Mouse (Mus musculus) neural tube, embryonic 13.5 days (tissue): Measurements from ENCODE around the gene Ltbp2. TPM values are rescaled to one million over a fixed set of nuclear protein-coding genes. Genes with fewer than 3 reads are reported as not detected.

Experiments
- ATAC-seq: fragments of 200-750 bp; cut with Nextera tagmentation; 2 replicates; pipeline ENCODE4 v1.8.0; 2017; ENCODE audit warnings: low read depth, mild to moderate bottlenecking, moderate TSS enrichment, moderate library complexity
- H3K27ac ChIP-seq: fragments of 300-500 bp; sonication (generic); replicated peaks from 2 replicates; pipeline ENCODE4 v1.5.1; 2015; ENCODE audit warnings: moderate library complexity, mild to moderate bottlenecking, inconsistent platforms
- H3K27me3 ChIP-seq: fragments of 300-500 bp; sonication (generic); 2 replicates; pipeline ENCODE4 v1.6.1; 2015; ENCODE audit warnings: mild to moderate bottlenecking, inconsistent platforms
- H3K36me3 ChIP-seq: fragments of 300-500 bp; sonication (generic); 2 replicates; pipeline ENCODE4 v1.6.1; 2015; ENCODE audit warnings: mild to moderate bottlenecking, inconsistent platforms
- H3K4me1 ChIP-seq: fragments of 300-500 bp; sonication (generic); replicated peaks from 2 replicates; pipeline ENCODE4 v1.6.1; 2015; ENCODE audit warnings: inconsistent platforms
- H3K4me2 ChIP-seq: fragments of 300-500 bp; sonication (generic); 2 replicates; pipeline ENCODE4 v1.6.1; 2015; ENCODE audit warnings: inconsistent platforms, mild to moderate bottlenecking, moderate library complexity
- H3K4me3 ChIP-seq: fragments of 300-500 bp; sonication (generic); 2 replicates; pipeline ENCODE4 v1.5.1; 2015; ENCODE audit warnings: mild to moderate bottlenecking, inconsistent platforms
- H3K9ac ChIP-seq: fragments of 300-500 bp; sonication (generic); 2 replicates; pipeline ENCODE4 v1.6.1; 2015; ENCODE audit warnings: moderate library complexity, mild to moderate bottlenecking, inconsistent platforms
- H3K9me3 ChIP-seq: fragments of 300-500 bp; sonication (generic); 2 replicates; pipeline ENCODE4 v1.6.1; 2016; ENCODE audit warnings: inconsistent platforms
- WGBS: fragments of 180-500 bp; shearing (Covaris S2); methylation state at CpG from one replicate; pipeline ENCODE4 v1.1.7; 2015; 5-methylcytosine and 5-hydroxymethylcytosine counted together
- polyA plus RNA-seq: library from polyadenylated mRNA; unstranded; fragments of >200 nt; fragmentation: Nextera tagmentation; extraction: Ambion mirVana; gene quantifications from 2 replicates; pipeline ENCODE4 v1.2.1, GENCODE M21; 2015

Ltbp2 gene
- polyA plus RNA-seq, 1 experiment from 2014 or later: 0.08 TPM

DNA sequence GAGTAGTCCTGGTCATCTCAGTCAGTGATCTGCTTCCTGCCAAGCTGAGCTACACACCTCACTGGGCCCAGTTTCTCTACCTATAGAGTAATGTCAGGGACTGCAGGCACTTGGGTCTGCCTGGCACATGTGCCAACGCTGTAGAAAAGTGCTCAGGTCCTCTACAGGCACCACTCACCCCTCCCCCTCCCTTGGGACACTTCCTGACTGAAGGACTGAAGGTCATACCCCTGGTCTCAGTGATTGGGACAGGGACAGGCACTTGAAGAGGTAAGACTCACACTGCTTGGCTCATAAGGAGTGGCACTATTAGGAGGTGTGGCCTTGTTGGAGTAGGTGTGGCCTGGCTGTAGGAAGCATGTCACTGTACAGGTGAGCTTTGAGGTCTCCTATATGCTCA is 65.5 kb downstream of the Ltbp2 start:
- Histone ChIP-seq H3K9ac (no peak overlapping the region), H3K27ac (no peak overlapping the region), H3K9me3 (no peaks in the 10 kb centered on the region), H3K27me3 (no peaks in the 10 kb centered on the region), H3K4me1 (no peaks in the 10 kb centered on the region; the same call in 1 of the 2 replicates), H3K36me3 (no peaks in the 10 kb centered on the region), H3K4me3 (no peak overlapping the region), H3K4me2 (no peak overlapping the region)
- ATAC-seq: no peak
- 55% methylated on average over 1 of the region's 1 CpGs for WGBS

GRCm38 (mm10) chr12:84809033-84809432 is 67.3 kb downstream of the Ltbp2 start:
- no peak overlapping the region for H3K27ac ChIP-seq
- ATAC-seq: no peak
- H3K4me3 ChIP-seq: no peak overlapping the region
- no peaks in the 10 kb centered on the region for H3K36me3 ChIP-seq
- 81% methylated on average over 6 of the region's 6 CpGs for WGBS
- no peak overlapping the region for H3K4me2 ChIP-seq
- no peak overlapping the region for H3K9ac ChIP-seq
- no peaks in the 10 kb centered on the region; the same call in 1 of the 2 replicates for H3K4me1 ChIP-seq
- no peaks in the 10 kb centered on the region for H3K9me3 ChIP-seq
- H3K27me3 ChIP-seq: no peaks in the 10 kb centered on the region

DNA sequence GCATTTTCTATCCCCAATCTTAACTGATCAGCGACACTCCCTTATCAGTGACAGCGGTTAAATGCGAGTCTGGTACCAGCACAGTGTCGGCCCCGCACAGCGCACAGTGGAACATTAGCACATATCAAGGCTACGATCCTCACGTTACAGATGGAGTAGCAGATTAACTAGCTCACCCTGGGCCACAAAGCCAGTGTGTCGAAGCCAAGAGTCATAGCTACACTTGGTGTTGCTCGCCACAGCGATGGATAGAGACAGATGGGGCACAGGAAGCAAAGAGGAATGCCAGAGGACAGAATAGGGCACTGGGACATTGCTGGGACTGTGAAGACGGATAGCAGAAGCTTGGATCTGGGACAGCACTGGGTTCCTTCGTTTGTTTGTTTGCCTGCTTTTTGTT is 69.0 kb downstream of the Ltbp2 start:
- Histone ChIP-seq H3K4me1 (no peaks in the 10 kb centered on the region; the same call in 1 of the 2 replicates), H3K9ac (no peak overlapping the region), H3K36me3 (no peaks in the 10 kb centered on the region), H3K27ac (no peak overlapping the region), H3K4me2 (no peak overlapping the region), H3K9me3 (no peaks in the 10 kb centered on the region), H3K4me3 (no peak overlapping the region), H3K27me3 (no peaks in the 10 kb centered on the region)
- 84% methylated on average over 13 of the region's 13 CpGs for WGBS
- ATAC-seq: no peak

GRCm38 (mm10) chr12:84806726-84807125 is 69.6 kb downstream of the Ltbp2 start:
- 57% methylated on average over 5 of the region's 5 CpGs for WGBS
- Histone ChIP-seq H3K9ac (no peak overlapping the region), H3K9me3 (no peaks in the 10 kb centered on the region), H3K36me3 (no peaks in the 10 kb centered on the region), H3K4me2 (no peak overlapping the region), H3K27ac (no peak overlapping the region), H3K4me3 (no peak overlapping the region), H3K4me1 (no peaks in the 10 kb centered on the region; the same call in 1 of the 2 replicates), H3K27me3 (no peaks in the 10 kb centered on the region)
- ATAC-seq: no peak

GRCm38 (mm10) chr12:84806010-84806409 is 70.3 kb downstream of the Ltbp2 start:
- Histone ChIP-seq H3K27me3 (no peaks in the 10 kb centered on the region), H3K27ac (no peak overlapping the region), H3K9ac (no peak overlapping the region), H3K4me1 (no peaks in the 10 kb centered on the region; the same call in 1 of the 2 replicates), H3K4me2 (no peak overlapping the region), H3K4me3 (no peak overlapping the region), H3K36me3 (no peaks in the 10 kb centered on the region), H3K9me3 (no peaks in the 10 kb centered on the region)
- WGBS: 70% methylated on average over 1 of the region's 1 CpGs
- ATAC-seq: no peak

GRCm38 (mm10) chr12:84805228-84805842 is 71.0 kb downstream of the Ltbp2 start:
- Histone ChIP-seq H3K9ac (no peak overlapping the region), H3K27me3 (no peaks in the 10 kb centered on the region), H3K9me3 (no peaks in the 10 kb centered on the region), H3K4me1 (no peaks in the 10 kb centered on the region; the same call in 1 of the 2 replicates), H3K36me3 (no peaks in the 10 kb centered on the region), H3K4me3 (no peak overlapping the region), H3K4me2 (no peak overlapping the region), H3K27ac (no peak overlapping the region)
- WGBS: 80% methylated on average over 9 of the region's 9 CpGs
- ATAC-seq: no peak

GRCm38 (mm10) chr12:84802625-84803024 is 73.7 kb downstream of the Ltbp2 start:
- WGBS: 93% methylated on average over 3 of the region's 3 CpGs
- Histone ChIP-seq H3K4me2 (no peak overlapping the region), H3K4me1 (no peaks in the 10 kb centered on the region; the same call in 1 of the 2 replicates), H3K36me3 (no peaks in the 10 kb centered on the region), H3K9ac (no peak overlapping the region), H3K27me3 (no peaks in the 10 kb centered on the region), H3K4me3 (no peak overlapping the region), H3K9me3 (no peaks in the 10 kb centered on the region), H3K27ac (no peak overlapping the region)
- no peak for ATAC-seq

DNA sequence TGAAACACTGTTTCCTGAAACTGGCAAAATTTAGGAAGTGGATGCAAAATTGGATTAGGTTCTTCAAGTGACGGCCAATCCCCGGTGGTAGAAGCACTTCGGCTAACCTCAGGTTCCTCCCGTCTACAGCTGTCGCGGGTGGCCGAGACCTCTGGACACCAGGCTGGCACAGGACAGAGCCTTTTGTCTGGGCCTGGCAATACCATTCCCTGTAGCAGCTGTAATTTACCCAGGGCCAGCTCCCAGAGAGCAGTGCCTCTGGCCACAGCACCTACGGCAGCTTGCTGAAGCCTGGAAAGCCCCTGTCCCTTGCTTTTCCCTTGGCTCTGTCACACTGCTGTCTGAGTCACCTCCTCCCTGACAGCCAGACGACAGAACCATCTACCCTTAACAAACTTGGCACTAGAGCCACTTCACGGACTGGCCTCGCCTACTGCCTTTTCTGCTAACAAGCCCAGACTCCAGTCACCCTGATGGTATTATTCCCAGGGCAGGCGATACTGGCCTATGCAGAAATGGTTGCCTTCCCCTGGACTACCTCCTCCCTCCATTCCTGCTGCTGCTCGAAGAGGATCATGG is 74.7 kb downstream of the Ltbp2 start:
- H3K27me3 ChIP-seq: no peaks in the 10 kb centered on the region
- 84% methylated on average over 13 of the region's 13 CpGs for WGBS
- no peaks in the 10 kb centered on the region; the same call in 1 of the 2 replicates for H3K4me1 ChIP-seq
- no peak overlapping the region for H3K9ac ChIP-seq
- no peak overlapping the region for H3K4me3 ChIP-seq
- H3K4me2 ChIP-seq: no peak overlapping the region
- no peaks in the 10 kb centered on the region for H3K9me3 ChIP-seq
- no peaks in the 10 kb centered on the region for H3K36me3 ChIP-seq
- no peak overlapping the region for H3K27ac ChIP-seq
- no peak for ATAC-seq

- H3K27ac ChIP-seq: no peak overlapping the region
- H3K4me1 ChIP-seq: no peaks in the 10 kb centered on the region
- no peak for ATAC-seq
- H3K36me3 ChIP-seq: no peaks in the 10 kb centered on the region
- no peak overlapping the region for H3K4me3 ChIP-seq
- no peak overlapping the region for H3K4me2 ChIP-seq
- H3K9ac ChIP-seq: no peak overlapping the region
- 72% methylated on average over 4 of the region's 4 CpGs for WGBS
- H3K27me3 ChIP-seq: no peaks in the 10 kb centered on the region
- H3K9me3 ChIP-seq: no peaks in the 10 kb centered on the region
Observed at GRCm38 (mm10) chr12:84800419-84800818, 75.9 kb downstream of the Ltbp2 start.

DNA sequence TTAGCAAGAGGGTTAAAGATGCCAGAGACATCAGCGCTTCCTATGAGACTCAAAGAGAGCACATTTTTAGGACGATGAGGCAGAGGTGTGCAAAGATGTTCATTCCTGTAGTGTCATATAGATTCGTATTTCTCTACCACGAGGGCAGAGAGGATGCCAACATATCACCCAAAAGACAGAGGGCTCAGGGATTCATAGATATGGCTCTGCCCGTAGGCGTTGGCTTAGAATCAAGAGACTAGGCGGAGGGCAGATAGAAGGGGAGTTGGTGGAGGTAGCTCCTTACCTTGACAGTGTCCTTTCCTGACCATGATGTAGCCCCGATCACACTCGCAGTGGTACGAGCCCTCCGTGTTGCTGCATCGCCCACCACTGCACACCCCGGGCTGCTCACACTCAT is 77.2 kb downstream of the Ltbp2 start:
- H3K9ac ChIP-seq: no peak overlapping the region
- H3K27ac ChIP-seq: no peak overlapping the region
- no peaks in the 10 kb centered on the region for H3K36me3 ChIP-seq
- H3K4me2 ChIP-seq: no peak overlapping the region
- no peak for ATAC-seq
- no peaks in the 10 kb centered on the region for H3K4me1 ChIP-seq
- 92% methylated on average over 13 of the region's 13 CpGs for WGBS
- H3K9me3 ChIP-seq: no peaks in the 10 kb centered on the region
- H3K4me3 ChIP-seq: no peak overlapping the region
- no peaks in the 10 kb centered on the region for H3K27me3 ChIP-seq

GRCm38 (mm10) chr12:84794647-84795046 is 81.7 kb downstream of the Ltbp2 start:
- no peaks in the 10 kb centered on the region for H3K9me3 ChIP-seq
- no peaks in the 10 kb centered on the region for H3K4me1 ChIP-seq
- no peak overlapping the region for H3K4me2 ChIP-seq
- WGBS: 93% methylated on average over 8 of the region's 8 CpGs
- ATAC-seq: no peak
- H3K27me3 ChIP-seq: no peaks in the 10 kb centered on the region
- H3K36me3 ChIP-seq: no peaks in the 10 kb centered on the region
- H3K4me3 ChIP-seq: no peak overlapping the region
- H3K27ac ChIP-seq: no peak overlapping the region
- H3K9ac ChIP-seq: no peak overlapping the region

DNA sequence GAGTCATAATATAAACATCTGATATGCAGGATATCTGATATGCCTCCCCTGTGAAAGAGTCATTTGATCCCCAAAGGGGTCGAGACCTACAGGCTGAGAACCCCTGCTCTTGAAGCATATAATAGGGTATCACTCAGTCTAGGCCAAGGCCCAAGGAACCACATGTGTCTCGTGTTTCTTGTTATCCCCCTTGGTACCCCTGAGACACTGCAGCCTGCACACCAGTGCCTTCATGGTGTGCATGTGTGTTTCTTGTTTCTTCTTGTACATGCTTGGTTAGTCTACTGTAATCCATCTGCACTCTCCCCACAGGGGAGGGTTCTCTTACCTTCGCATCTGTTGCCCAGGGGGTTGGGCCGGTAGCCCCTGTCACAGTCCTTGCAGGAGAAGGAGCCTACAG is 83.7 kb downstream of the Ltbp2 start:
- ATAC-seq: no peak
- H3K9ac ChIP-seq: no peak overlapping the region

GRCm38 (mm10) chr12:84790853-84791252 is 85.5 kb downstream of the Ltbp2 start:
- H3K9ac ChIP-seq: no peak overlapping the region
- no peak overlapping the region for H3K27ac ChIP-seq
- no peaks in the 10 kb centered on the region for H3K4me1 ChIP-seq
- H3K36me3 ChIP-seq: no peaks in the 10 kb centered on the region
- 73% methylated on average over 10 of the region's 10 CpGs for WGBS
- ATAC-seq: no peak
- H3K4me2 ChIP-seq: no peak overlapping the region
- H3K9me3 ChIP-seq: no peaks in the 10 kb centered on the region
- H3K27me3 ChIP-seq: no peaks in the 10 kb centered on the region
- no peak overlapping the region for H3K4me3 ChIP-seq

More for the DNA sequence above, 83.7 kb downstream of the Ltbp2 start:
- Histone ChIP-seq H3K27me3 (no peaks in the 10 kb centered on the region), H3K27ac (no peak overlapping the region), H3K4me1 (no peaks in the 10 kb centered on the region), H3K36me3 (no peaks in the 10 kb centered on the region), H3K9me3 (no peaks in the 10 kb centered on the region), H3K4me2 (no peak overlapping the region), H3K4me3 (no peak overlapping the region)
- 84% methylated on average over 4 of the region's 4 CpGs for WGBS
